Mouse (Mus musculus): ENCODE measurements at regions not wholly inside any gene's neighbourhood (a gene's known extent, or its start where the extent isn't known, plus 50 kb on each side); places are given as distances from the start of the nearest gene placed in this dataset.

GRCm38 (mm10) chr14:25292557-25292956 is 166.4 kb upstream of the Zmiz1 start:
- Histone ChIP-seq H3K9ac (no peak overlapping the region), H3K27ac (no peak overlapping the region), H3K4me1 (peaks cover 9% of the 10 kb centered on the region; the same call in 1 of the 2 replicates), H3K4me3 (replicated peaks) (no peak overlapping the region), H3K36me3 (no peaks in the 10 kb centered on the region), H3K4me2 (no peak overlapping the region), H3K27me3 (peaks cover 5% of the 10 kb centered on the region; the same call in 1 of the 2 replicates), H3K9me3 (replicated peaks) (no peaks in the 10 kb centered on the region)
- ATAC-seq (replicated peaks; ENCODE audit: low FRiP score) = no peak
- WGBS = 76% methylated on average over 1 of the region's 1 CpGs

GRCm38 (mm10) chr14:25294226-25294625 is 164.8 kb upstream of the Zmiz1 start:
- peaks cover 9% of the 10 kb centered on the region; the same call in 1 of the 2 replicates for H3K4me1 ChIP-seq
- peaks cover 5% of the 10 kb centered on the region; the same call in 1 of the 2 replicates for H3K27me3 ChIP-seq
- no peak overlapping the region for H3K27ac ChIP-seq
- no peak overlapping the region for H3K4me3 ChIP-seq (replicated peaks)
- H3K9me3 ChIP-seq (replicated peaks) = no peaks in the 10 kb centered on the region
- no peak overlapping the region for H3K9ac ChIP-seq
- 35% methylated on average over 4 of the region's 4 CpGs for WGBS
- no peak for ATAC-seq (replicated peaks; ENCODE audit: low FRiP score)
- H3K4me2 ChIP-seq = no peak overlapping the region
- H3K36me3 ChIP-seq = no peaks in the 10 kb centered on the region

GRCm38 (mm10) chr14:25295688-25296350 is 163.2 kb upstream of the Zmiz1 start:
- Histone ChIP-seq H3K4me2 (no peak overlapping the region), H3K9ac (no peak overlapping the region), H3K9me3 (replicated peaks) (no peaks in the 10 kb centered on the region), H3K27ac (no peak overlapping the region), H3K4me3 (replicated peaks) (no peak overlapping the region), H3K36me3 (no peaks in the 10 kb centered on the region), H3K4me1 (peaks cover 9% of the 10 kb centered on the region; the same call in 1 of the 2 replicates), H3K27me3 (peaks cover 3% of the 10 kb centered on the region; the same call in 1 of the 2 replicates)
- WGBS = 55% methylated on average over 5 of the region's 5 CpGs
- no peak for ATAC-seq (replicated peaks; ENCODE audit: low FRiP score)

GRCm38 (mm10) chr14:25299673-25300190 is 159.3 kb upstream of the Zmiz1 start:
- ATAC-seq (replicated peaks; ENCODE audit: low FRiP score) = no peak
- Histone ChIP-seq H3K36me3 (no peaks in the 10 kb centered on the region), H3K9me3 (replicated peaks) (no peaks in the 10 kb centered on the region), H3K4me3 (replicated peaks) (no peak overlapping the region), H3K9ac (no peak overlapping the region), H3K4me2 (no peak overlapping the region), H3K27ac (no peak overlapping the region), H3K27me3 (0 out of 2 replicates have a peak, but pooled peaks cover 3% of the 10 kb centered on the region), H3K4me1 (peaks cover 33% of the 10 kb centered on the region)
- 90% methylated on average over 3 of the region's 3 CpGs for WGBS

GRCm38 (mm10) chr14:25301336-25302031 is 157.5 kb upstream of the Zmiz1 start:
- Histone ChIP-seq H3K9ac (no peak overlapping the region), H3K27ac (no peak overlapping the region), H3K4me3 (replicated peaks) (no peak overlapping the region), H3K9me3 (replicated peaks) (no peaks in the 10 kb centered on the region), H3K27me3 (0 out of 2 replicates have a peak, but pooled peaks cover 3% of the 10 kb centered on the region), H3K4me1 (peaks cover 32% of the 10 kb centered on the region), H3K36me3 (no peaks in the 10 kb centered on the region), H3K4me2 (no peak overlapping the region)
- no peak for ATAC-seq (replicated peaks; ENCODE audit: low FRiP score)
- WGBS = 58% methylated on average over 9 of the region's 9 CpGs

GRCm38 (mm10) chr14:25304391-25304851 is 154.6 kb upstream of the Zmiz1 start:
- Histone ChIP-seq H3K4me2 (peak overlapping the region; percentile 22), H3K9me3 (replicated peaks) (no peaks in the 10 kb centered on the region), H3K4me3 (replicated peaks) (no peak overlapping the region), H3K27ac (peak overlapping the region; percentile 80), H3K36me3 (no peaks in the 10 kb centered on the region), H3K27me3 (0 out of 2 replicates have a peak, but pooled peaks cover 3% of the 10 kb centered on the region), H3K9ac (0 out of 2 replicates have a peak overlapping the region, but pooled peaks have one; percentile 3), H3K4me1 (peaks cover 32% of the 10 kb centered on the region)
- peak; percentile 47 for ATAC-seq (replicated peaks; ENCODE audit: low FRiP score)
- WGBS = 8% methylated on average over 9 of the region's 9 CpGs

- peaks cover 42% of the 10 kb centered on the region for H3K4me1 ChIP-seq
- ATAC-seq (replicated peaks; ENCODE audit: low FRiP score) = no peak
- H3K36me3 ChIP-seq = no peaks in the 10 kb centered on the region
- no peak overlapping the region for H3K27ac ChIP-seq
- H3K27me3 ChIP-seq = 0 out of 2 replicates have a peak, but pooled peaks cover 3% of the 10 kb centered on the region
- H3K4me3 ChIP-seq (replicated peaks) = no peak overlapping the region
- H3K9me3 ChIP-seq (replicated peaks) = no peaks in the 10 kb centered on the region
- no peak overlapping the region for H3K4me2 ChIP-seq
- WGBS = 67% methylated on average over 7 of the region's 7 CpGs
- H3K9ac ChIP-seq = no peak overlapping the region
These were observed 152.8 kb upstream of the Zmiz1 start for GRCm38 (mm10) chr14:25306166-25306565.

- H3K27me3 ChIP-seq = 0 out of 2 replicates have a peak, but pooled peaks cover 3% of the 10 kb centered on the region
- no peaks in the 10 kb centered on the region for H3K36me3 ChIP-seq
- no peak overlapping the region for H3K9ac ChIP-seq
- no peak overlapping the region for H3K4me2 ChIP-seq
- 77% methylated on average over 3 of the region's 3 CpGs for WGBS
- H3K4me1 ChIP-seq = peaks cover 43% of the 10 kb centered on the region
- no peak for ATAC-seq (replicated peaks; ENCODE audit: low FRiP score)
- no peak overlapping the region for H3K4me3 ChIP-seq (replicated peaks)
- H3K9me3 ChIP-seq (replicated peaks) = no peaks in the 10 kb centered on the region
- H3K27ac ChIP-seq = no peak overlapping the region
These were observed 151.9 kb upstream of the Zmiz1 start for GRCm38 (mm10) chr14:25306961-25307654.

GRCm38 (mm10) chr14:25308051-25308450 is 150.9 kb upstream of the Zmiz1 start:
- H3K36me3 ChIP-seq = no peaks in the 10 kb centered on the region
- 76% methylated on average over 3 of the region's 3 CpGs for WGBS
- peaks cover 49% of the 10 kb centered on the region for H3K4me1 ChIP-seq
- H3K9me3 ChIP-seq (replicated peaks) = no peaks in the 10 kb centered on the region
- 0 out of 2 replicates have a peak, but pooled peaks cover 3% of the 10 kb centered on the region for H3K27me3 ChIP-seq
- ATAC-seq (replicated peaks; ENCODE audit: low FRiP score) = no peak
- H3K9ac ChIP-seq = no peak overlapping the region
- H3K27ac ChIP-seq = no peak overlapping the region
- no peak overlapping the region for H3K4me2 ChIP-seq
- no peak overlapping the region for H3K4me3 ChIP-seq (replicated peaks)

GRCm38 (mm10) chr14:25310671-25311151 is 148.3 kb upstream of the Zmiz1 start:
- Histone ChIP-seq H3K4me3 (replicated peaks) (no peak overlapping the region), H3K9me3 (replicated peaks) (no peaks in the 10 kb centered on the region), H3K27ac (0 out of 2 replicates have a peak overlapping the region, but pooled peaks have one; percentile 14), H3K4me2 (no peak overlapping the region), H3K27me3 (no peaks in the 10 kb centered on the region), H3K4me1 (peaks cover 33% of the 10 kb centered on the region), H3K9ac (no peak overlapping the region), H3K36me3 (no peaks in the 10 kb centered on the region)
- ATAC-seq (replicated peaks; ENCODE audit: low FRiP score) = peak; percentile 32
- WGBS = 56% methylated on average over 4 of the region's 4 CpGs

- Histone ChIP-seq H3K27ac (0 out of 2 replicates have a peak overlapping the region, but pooled peaks have one; percentile 14), H3K4me2 (no peak overlapping the region), H3K36me3 (no peaks in the 10 kb centered on the region), H3K4me1 (peaks cover 29% of the 10 kb centered on the region), H3K9me3 (replicated peaks) (no peaks in the 10 kb centered on the region), H3K27me3 (peaks cover 2% of the 10 kb centered on the region; the same call in 1 of the 2 replicates), H3K4me3 (replicated peaks) (no peak overlapping the region), H3K9ac (no peak overlapping the region)
- ATAC-seq (replicated peaks; ENCODE audit: low FRiP score) = no peak
- WGBS = 59% methylated on average over 3 of the region's 3 CpGs
These were observed 147.5 kb upstream of the Zmiz1 start for GRCm38 (mm10) chr14:25311475-25311874.

Data from kidney, embryonic 15.5 days (tissue).